Mouse (Mus musculus): ENCODE results near the gene Foxe3.

DNA sequence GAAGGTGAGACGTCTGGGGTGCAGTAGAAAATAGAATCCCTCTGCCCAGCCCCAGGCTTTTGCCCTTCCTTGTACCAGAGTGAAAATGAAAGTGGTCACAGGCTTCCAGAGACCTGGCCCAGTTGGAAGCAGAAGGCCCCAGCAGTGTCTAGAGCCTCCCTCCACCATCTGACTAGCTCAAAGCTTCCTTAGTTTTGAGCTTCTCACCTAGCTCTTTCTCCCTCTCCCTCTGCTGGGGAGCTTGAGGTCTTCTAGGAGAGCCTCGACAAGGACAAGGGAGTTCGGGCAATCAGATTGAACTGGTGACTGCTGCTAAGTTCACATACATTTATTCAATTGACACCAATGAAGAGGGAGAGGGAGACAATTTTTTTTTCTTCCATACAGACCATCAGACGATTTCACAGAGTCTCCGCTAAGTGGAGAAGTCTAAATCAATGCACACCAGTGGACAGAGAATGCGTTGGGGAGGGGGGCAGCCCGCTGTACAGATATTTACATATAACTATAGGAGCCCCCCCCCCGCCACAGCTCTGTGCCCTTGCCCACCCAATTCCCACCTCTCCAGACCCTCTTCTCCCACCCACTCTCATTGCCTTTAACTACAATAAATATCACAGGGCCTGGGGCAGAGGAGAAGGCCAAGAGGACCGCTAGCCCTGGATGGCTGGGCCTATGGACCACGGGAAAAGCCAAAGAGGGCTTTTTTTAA, 19.7 kb downstream of the Foxe3 start:
- no peak for TF ChIP-seq CTCF (IDR thresholded peaks at IDR 0.05; ENCODE audit: borderline replicate concordance, control insufficient read depth, extremely low read depth, insufficient read depth, low read length, poor library complexity)
- no peak for TF ChIP-seq POLR2A (IDR thresholded peaks at IDR 0.05; ENCODE audit: control insufficient read depth, extremely low read depth, insufficient read depth, low read length, poor library complexity)

Measured in thymus, adult 2 months (tissue).